Mouse (Mus musculus) testis, adult 2 months (tissue): ENCODE data around the gene Sncg.

ENCODE experiments used
- CTCF ChIP-seq: fragments of 200-500 bp; IDR thresholded peaks from 2 replicates; pipeline ENCODE4 v1.5.1; 2012; ENCODE audit warnings: low read depth, mild to moderate bottlenecking, inconsistent platforms, low read length, moderate library complexity; ENCODE audit not compliant: control insufficient read depth, insufficient read depth, insufficient replicate concordance
- POLR2A ChIP-seq: fragments of 200-500 bp; IDR thresholded peaks from 2 replicates; pipeline ENCODE4 v1.6.1; 2012; ENCODE audit warnings: low read depth, mild to moderate bottlenecking, inconsistent platforms, low read length, moderate library complexity; ENCODE audit not compliant: control insufficient read depth

- TF ChIP-seq POLR2A (no peak), CTCF (no peak)
These were observed 47.0 kb downstream of the Sncg start for GRCm38 (mm10) chr14:34327618-34328017.
